Mouse (Mus musculus): ENCODE data around the gene Nop53.

DNA sequence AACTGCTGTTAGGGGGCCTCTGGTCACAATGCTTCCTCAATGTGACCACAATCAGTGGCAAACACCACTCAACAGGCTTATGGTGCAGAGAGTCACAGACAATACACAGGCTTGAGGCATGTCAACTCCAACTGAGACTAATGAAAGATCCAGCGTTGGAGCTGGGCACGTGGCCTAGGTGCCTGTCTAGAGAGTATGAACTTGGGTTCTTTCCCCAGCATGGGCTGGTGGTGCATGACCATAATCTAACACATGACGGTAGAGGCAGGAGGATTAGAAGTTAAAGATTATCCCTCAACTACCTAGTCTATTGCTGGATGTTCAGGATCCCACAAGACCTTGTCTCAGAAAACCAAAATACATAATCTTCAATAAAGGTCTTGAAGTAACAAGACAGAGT lies 45.9 kb upstream of the Nop53 start:
- TF ChIP-seq CTCF (IDR thresholded peaks at IDR 0.05; ENCODE audit: low read depth, low read length): no peak
- TF ChIP-seq POLR2A (IDR thresholded peaks at IDR 0.05; ENCODE audit: insufficient read depth, low read length): no peak
